Mouse (Mus musculus): ENCODE measurements around the gene Nup210l.

Gene Nup210l

GRCm38 (mm10) chr3:90255194-90255565 is 151.2 kb downstream of the Nup210l start:
- no peak for DNase-seq (ENCODE audit: low read depth, low spot score)

- no peak for DNase-seq (ENCODE audit: low read depth, low spot score)
These were observed 151.9 kb downstream of the Nup210l start for GRCm38 (mm10) chr3:90255784-90256353.

DNA sequence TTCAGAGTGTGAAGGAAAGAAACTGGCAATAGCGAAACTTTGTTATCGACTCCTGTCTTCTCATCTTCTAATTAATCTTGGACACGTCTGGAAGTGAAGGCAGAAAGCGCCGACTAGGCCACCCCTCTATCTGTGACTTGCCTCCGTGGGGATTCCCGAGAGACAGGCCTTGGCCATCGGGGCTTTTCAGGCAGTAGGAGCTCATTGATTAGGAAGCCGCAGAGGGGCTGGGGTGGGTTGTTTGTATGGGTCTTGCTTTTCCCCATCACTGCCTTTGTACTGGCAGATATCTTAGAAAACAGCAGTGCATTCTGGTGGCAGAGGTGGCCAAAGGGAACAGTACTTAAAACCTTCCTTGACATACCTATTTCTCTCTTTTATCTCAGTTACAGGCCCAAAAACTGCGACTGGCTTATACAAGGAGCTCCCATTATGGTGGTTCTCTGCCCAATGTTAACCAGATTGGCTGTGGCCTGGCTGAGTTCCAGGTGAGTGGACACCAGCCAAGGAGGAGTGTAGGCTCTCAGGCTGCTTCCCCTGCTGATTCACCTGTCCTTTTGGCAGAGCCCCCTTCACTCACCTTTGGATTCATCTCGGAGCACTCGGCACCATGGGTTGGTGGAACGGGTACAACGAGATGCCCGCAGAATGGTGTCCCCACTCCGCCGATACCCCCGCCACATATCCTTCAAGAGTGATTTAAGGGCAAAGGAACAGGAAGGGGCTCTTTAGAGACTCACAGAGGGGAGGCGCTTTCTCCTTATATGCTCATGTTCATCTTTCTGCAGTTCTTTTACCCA is 153.0 kb downstream of the Nup210l start:
- no peak for DNase-seq (ENCODE audit: low read depth, low spot score)

GRCm38 (mm10) chr3:90258521-90258920 is 154.6 kb downstream of the Nup210l start:
- no peak for DNase-seq (ENCODE audit: low read depth, low spot score)

All from embryo, embryonic 11.5 days (tissue).